Mouse (Mus musculus) kidney, embryonic 14.5 days (tissue): Measurements from ENCODE around the gene Chsy1. TPM values are rescaled to one million over a fixed set of nuclear protein-coding genes. Genes with fewer than 3 reads are reported as not detected.

Source experiments
- ATAC-seq: fragments of 200-750 bp; cut with Nextera tagmentation; 2 replicates; pipeline ENCODE4 v1.8.0; 2017; ENCODE audit warnings: moderate number of reproducible peaks, mild to moderate bottlenecking, moderate TSS enrichment, moderate library complexity; ENCODE audit not compliant: low FRiP score, low TSS enrichment
- H3K27ac ChIP-seq: fragments of 300-500 bp; sonication (generic); 2 replicates; pipeline ENCODE4 v1.5.1; 2014; ENCODE audit warnings: low read depth, mild to moderate bottlenecking, low read length, moderate library complexity, mixed read lengths
- H3K27me3 ChIP-seq: fragments of 300-500 bp; sonication (generic); 2 replicates; pipeline ENCODE4 v1.6.1; 2014; ENCODE audit warnings: mild to moderate bottlenecking, low read length; ENCODE audit not compliant: control insufficient read depth, insufficient read depth
- H3K36me3 ChIP-seq: fragments of 300-500 bp; sonication (generic); 2 replicates; pipeline ENCODE4 v1.6.1; 2014; ENCODE audit warnings: low read length, mixed read lengths; ENCODE audit not compliant: control insufficient read depth, insufficient read depth
- H3K4me1 ChIP-seq: fragments of 300-500 bp; sonication (generic); 2 replicates; pipeline ENCODE4 v1.6.1; 2014; ENCODE audit warnings: low read length, mixed read lengths; ENCODE audit not compliant: control insufficient read depth, insufficient read depth
- H3K4me2 ChIP-seq: fragments of 300-500 bp; sonication (generic); replicated peaks from 2 replicates; pipeline ENCODE4 v1.6.1; 2014; ENCODE audit warnings: low read depth, mild to moderate bottlenecking, low read length
- H3K4me3 ChIP-seq: fragments of 300-500 bp; sonication (generic); 2 replicates; pipeline ENCODE4 v1.5.1; 2014; ENCODE audit warnings: mild to moderate bottlenecking, low read length
- H3K9ac ChIP-seq: fragments of 300-500 bp; sonication (generic); 2 replicates; pipeline ENCODE4 v1.6.1; 2014; ENCODE audit warnings: low read depth, mild to moderate bottlenecking, low read length, moderate library complexity
- H3K9me3 ChIP-seq: fragments of 300-500 bp; sonication (generic); 2 replicates; pipeline ENCODE4 v1.6.1; 2016; ENCODE audit warnings: low read length; ENCODE audit not compliant: control insufficient read depth
- WGBS: fragments of 180-500 bp; shearing (Covaris S2); extraction: QIAGEN DNeasy Blood & Tissue Kit; methylation state at CpG from one replicate; pipeline ENCODE4 v1.1.7; 2014; 5-methylcytosine and 5-hydroxymethylcytosine counted together
- polyA plus RNA-seq: library from polyadenylated mRNA; unstranded; fragments of >200 nt; fragmentation: Nextera tagmentation; extraction: Ambion mirVana; gene quantifications from 2 replicates; pipeline ENCODE4 v1.2.1, GENCODE M21; 2014

The Chsy1 gene
- polyA plus RNA-seq, 1 experiment from 2014 or later = 29.7 TPM

- WGBS = 72% methylated on average over 4 of the region's 4 CpGs
- no peaks in the 10 kb centered on the region for H3K9me3 ChIP-seq
These were observed 48.6 kb downstream of the Chsy1 start for GRCm38 (mm10) chr7:66157861-66158415.

GRCm38 (mm10) chr7:66158616-66159129 lies 49.4 kb downstream of the Chsy1 start:
- no peak overlapping the region for H3K4me3 ChIP-seq
- peaks cover 5% of the 10 kb centered on the region; the same call in 1 of the 2 replicates for H3K36me3 ChIP-seq
- WGBS = 75% methylated on average over 9 of the region's 9 CpGs
- no peaks in the 10 kb centered on the region for H3K27me3 ChIP-seq
- H3K9me3 ChIP-seq = no peaks in the 10 kb centered on the region
- no peak for ATAC-seq
- no peak overlapping the region for H3K27ac ChIP-seq
- H3K4me1 ChIP-seq = peaks cover 7% of the 10 kb centered on the region
- no peak overlapping the region for H3K4me2 ChIP-seq
- H3K9ac ChIP-seq = no peak overlapping the region

More at GRCm38 (mm10) chr7:66157861-66158415, 48.6 kb downstream of the Chsy1 start:
- H3K27ac ChIP-seq = no peak overlapping the region
- H3K9ac ChIP-seq = no peak overlapping the region
- H3K4me1 ChIP-seq = peaks cover 7% of the 10 kb centered on the region
- H3K4me2 ChIP-seq = no peak overlapping the region
- H3K27me3 ChIP-seq = no peaks in the 10 kb centered on the region
- no peak for ATAC-seq
- no peak overlapping the region for H3K4me3 ChIP-seq
- peaks cover 7% of the 10 kb centered on the region for H3K36me3 ChIP-seq

DNA sequence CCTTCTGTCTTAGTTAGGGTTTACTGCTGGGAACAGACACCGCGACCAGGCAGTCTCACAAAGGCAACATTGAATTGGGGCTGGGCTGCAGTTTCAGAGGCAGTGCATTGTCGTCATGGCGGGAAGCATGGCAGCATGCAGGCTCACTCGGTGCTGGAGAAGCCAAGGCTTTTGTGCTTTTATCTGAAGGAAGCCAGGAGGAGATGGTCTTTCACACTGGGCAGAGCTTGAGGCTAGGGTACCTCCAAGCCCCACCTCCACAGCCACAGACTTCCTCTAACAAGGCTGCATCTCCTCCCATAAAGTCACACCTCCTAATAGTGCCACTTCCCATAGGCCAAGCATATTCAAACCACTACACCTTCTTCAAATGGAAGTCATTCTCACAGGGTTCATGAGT lies 50.6 kb downstream of the Chsy1 start:
- H3K4me3 ChIP-seq = no peak overlapping the region
- WGBS = 70% methylated on average over 5 of the region's 5 CpGs
- H3K4me1 ChIP-seq = peaks cover 7% of the 10 kb centered on the region
- ATAC-seq = no peak
- no peak overlapping the region for H3K4me2 ChIP-seq
- no peaks in the 10 kb centered on the region for H3K27me3 ChIP-seq
- H3K9me3 ChIP-seq = no peaks in the 10 kb centered on the region
- H3K9ac ChIP-seq = no peak overlapping the region
- H3K36me3 ChIP-seq = peaks cover 5% of the 10 kb centered on the region; the same call in 1 of the 2 replicates
- H3K27ac ChIP-seq = no peak overlapping the region

- H3K4me3 ChIP-seq = no peak overlapping the region
- H3K27ac ChIP-seq = no peak overlapping the region
- no peaks in the 10 kb centered on the region for H3K27me3 ChIP-seq
- H3K9ac ChIP-seq = no peak overlapping the region
- H3K9me3 ChIP-seq = no peaks in the 10 kb centered on the region
- H3K4me1 ChIP-seq = peaks cover 7% of the 10 kb centered on the region
- ATAC-seq = no peak
- WGBS = 90% methylated on average over 6 of the region's 6 CpGs
- H3K4me2 ChIP-seq = no peak overlapping the region
- H3K36me3 ChIP-seq = peaks cover 5% of the 10 kb centered on the region; the same call in 1 of the 2 replicates
These were observed 52.5 kb downstream of the Chsy1 start for GRCm38 (mm10) chr7:66161836-66162235.

DNA sequence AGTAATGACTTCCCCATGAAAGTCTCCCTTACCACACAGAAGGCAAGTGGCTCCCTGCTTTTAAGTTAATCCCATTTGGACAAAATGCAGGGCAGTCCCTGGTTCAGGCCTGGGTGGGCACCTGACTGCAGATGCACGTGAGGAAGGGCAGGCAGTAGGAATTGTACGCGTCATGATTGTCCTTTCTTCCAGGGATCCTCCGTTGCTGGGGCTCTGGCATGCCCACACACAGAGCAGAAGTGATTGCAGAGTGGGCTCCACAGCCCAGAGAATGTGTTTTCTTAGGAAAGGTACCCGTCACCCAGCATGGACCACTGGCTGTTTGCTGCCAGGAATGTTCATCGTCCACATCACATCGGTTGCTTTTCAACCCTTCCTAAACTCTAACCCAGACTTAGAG lies 53.2 kb downstream of the Chsy1 start:
- Histone ChIP-seq H3K9ac (no peak overlapping the region), H3K4me2 (no peak overlapping the region), H3K36me3 (peaks cover 5% of the 10 kb centered on the region; the same call in 1 of the 2 replicates), H3K27me3 (no peaks in the 10 kb centered on the region), H3K4me3 (no peak overlapping the region), H3K9me3 (no peaks in the 10 kb centered on the region), H3K27ac (no peak overlapping the region), H3K4me1 (peaks cover 1% of the 10 kb centered on the region)
- no peak for ATAC-seq
- 89% methylated on average over 7 of the region's 7 CpGs for WGBS

- Histone ChIP-seq H3K27me3 (no peaks in the 10 kb centered on the region), H3K36me3 (peaks cover 5% of the 10 kb centered on the region; the same call in 1 of the 2 replicates), H3K9me3 (no peaks in the 10 kb centered on the region), H3K9ac (no peak overlapping the region), H3K27ac (no peak overlapping the region), H3K4me2 (no peak overlapping the region), H3K4me1 (no peaks in the 10 kb centered on the region), H3K4me3 (no peak overlapping the region)
- WGBS = 90% methylated on average over 1 of the region's 1 CpGs
- ATAC-seq = no peak
These were observed 53.7 kb downstream of the Chsy1 start for GRCm38 (mm10) chr7:66162981-66163380.

GRCm38 (mm10) chr7:66164427-66165031 lies 55.2 kb downstream of the Chsy1 start:
- H3K9me3 ChIP-seq = no peaks in the 10 kb centered on the region
- no peak for ATAC-seq
- H3K27me3 ChIP-seq = no peaks in the 10 kb centered on the region
- 84% methylated on average over 9 of the region's 9 CpGs for WGBS
- peaks cover 5% of the 10 kb centered on the region; the same call in 1 of the 2 replicates for H3K36me3 ChIP-seq
- no peak overlapping the region for H3K4me2 ChIP-seq
- H3K4me3 ChIP-seq = no peak overlapping the region
- H3K4me1 ChIP-seq = no peaks in the 10 kb centered on the region
- H3K27ac ChIP-seq = peak overlapping the region; percentile 6
- no peak overlapping the region for H3K9ac ChIP-seq

DNA sequence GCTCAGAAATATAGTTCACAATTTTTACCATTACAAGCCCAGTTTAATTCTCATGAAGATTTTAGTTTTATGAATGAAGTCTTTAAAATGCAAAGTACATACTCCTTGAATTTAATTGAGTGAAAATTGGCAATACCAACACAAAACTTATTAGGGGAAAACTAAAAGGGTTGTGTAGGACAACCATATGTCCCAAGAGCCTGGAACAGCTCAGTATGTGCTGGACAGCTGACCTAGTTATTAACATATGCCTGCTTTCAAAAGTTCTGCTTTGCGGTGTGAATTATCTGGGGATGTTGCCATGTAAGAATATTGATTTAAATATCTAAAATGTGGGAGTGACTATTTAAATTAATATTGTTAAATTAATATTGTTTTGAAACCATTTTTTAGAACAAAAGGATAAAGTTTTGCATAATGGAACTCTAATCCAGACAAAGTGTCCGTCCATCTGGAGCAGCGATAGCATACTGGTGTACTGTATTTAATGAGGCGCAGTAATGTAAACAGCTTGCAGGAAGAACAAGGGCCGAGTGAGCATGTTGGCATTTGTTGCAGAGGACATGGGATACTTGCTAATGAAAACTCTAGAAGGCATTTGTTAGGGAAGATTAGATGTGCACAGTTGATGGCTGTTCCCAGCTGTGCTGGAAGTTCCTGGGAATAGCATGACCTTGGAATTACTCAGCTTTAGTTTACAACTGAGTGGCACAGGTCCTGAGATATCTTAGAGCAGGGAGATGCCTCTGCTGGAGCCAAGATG lies 55.9 kb downstream of the Chsy1 start:
- 39% methylated on average over 5 of the region's 5 CpGs for WGBS
- H3K4me2 ChIP-seq = no peak overlapping the region
- H3K27ac ChIP-seq = peak overlapping the region; percentile 65; the same call in 1 of the 2 replicates
- H3K27me3 ChIP-seq = no peaks in the 10 kb centered on the region
- H3K9ac ChIP-seq = no peak overlapping the region
- no peaks in the 10 kb centered on the region for H3K9me3 ChIP-seq
- no peak overlapping the region for H3K4me3 ChIP-seq
- peak; percentile 87 for ATAC-seq
- no peaks in the 10 kb centered on the region for H3K4me1 ChIP-seq
- H3K36me3 ChIP-seq = peaks cover 5% of the 10 kb centered on the region; the same call in 1 of the 2 replicates

DNA sequence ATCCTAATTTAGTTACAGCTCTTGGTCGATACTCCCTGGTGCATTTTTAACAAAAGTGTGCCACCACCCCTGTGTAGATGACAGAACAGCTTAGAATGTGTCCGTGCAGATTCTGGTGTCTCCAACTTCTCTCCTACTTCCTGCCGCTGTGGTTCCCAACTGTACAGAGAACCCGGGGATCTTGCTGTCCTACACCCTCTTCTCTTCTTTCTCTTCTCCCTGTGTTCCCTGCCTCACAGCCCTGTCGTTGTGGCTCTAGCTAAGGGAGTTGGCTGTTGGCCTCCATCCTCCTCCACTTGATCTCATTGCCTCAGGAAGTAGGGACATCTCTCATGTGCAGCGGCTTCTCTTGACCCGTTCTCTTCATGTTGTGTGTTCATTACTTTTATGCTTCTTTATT lies 59.6 kb downstream of the Chsy1 start:
- Histone ChIP-seq H3K4me1 (no peaks in the 10 kb centered on the region), H3K4me3 (no peak overlapping the region), H3K9me3 (no peaks in the 10 kb centered on the region), H3K4me2 (no peak overlapping the region), H3K27ac (no peak overlapping the region), H3K9ac (no peak overlapping the region), H3K27me3 (no peaks in the 10 kb centered on the region), H3K36me3 (peaks cover 20% of the 10 kb centered on the region)
- ATAC-seq = no peak
- 89% methylated on average over 7 of the region's 7 CpGs for WGBS
